Mouse (Mus musculus): Measurements from ENCODE around the gene Psmd13. TPM values are rescaled to one million over a fixed set of nuclear protein-coding genes. Genes with fewer than 3 reads are reported as not detected.

Psmd13 gene
- polyA plus RNA-seq (2014; fragmentation: Nextera tagmentation; extraction: Ambion mirVana), result 182 and 243 TPM in 2 replicates

- no peaks in the 10 kb centered on the region for H3K9me3 ChIP-seq (ENCODE audit: control insufficient read depth, low read length)
- peak within 1 kb of the TSS; percentile 88 for H3K4me2 ChIP-seq (replicated peaks; ENCODE audit: low read depth, low read length)
- no peaks in the 10 kb centered on the region for H3K36me3 ChIP-seq (ENCODE audit: control insufficient read depth, insufficient read depth, low read length)
- peak within 1 kb of the TSS; percentile 93 for H3K4me3 ChIP-seq (ENCODE audit: low read depth, low read length)
- under 1% methylated on average over 58 of the region's 59 CpGs for WGBS
- H3K4me1 ChIP-seq (replicated peaks; ENCODE audit: control insufficient read depth, insufficient read depth, low read length), result 0 out of 2 replicates have a peak, but pooled peaks cover 2% of the 10 kb centered on the region
- peak within 1 kb of the TSS; percentile 81 for H3K9ac ChIP-seq (ENCODE audit: low read depth, low read length)
- peak; percentile 98 for DNase-seq (ENCODE audit: low spot score)
- H3K27me3 ChIP-seq (ENCODE audit: control insufficient read depth, insufficient read depth, low read length), result no peaks in the 10 kb centered on the region
- peak; percentile 96 for ATAC-seq (ENCODE audit: low FRiP score)
- H3K27ac ChIP-seq (ENCODE audit: low read depth, low read length), result peak within 1 kb of the TSS; percentile 66
Measured at GRCm38 (mm10) chr7:140881696-140882468, at the start of gene Psmd13, which contains the start of gene Sirt3. Gene Psmd13, plus strand, starts transcription at chr7:140881968. Gene Sirt3, minus strand, starts transcription at chr7:140882309.

- H3K27ac ChIP-seq (ENCODE audit: low read depth, low read length), result no peak overlapping the region
- H3K36me3 ChIP-seq (ENCODE audit: control insufficient read depth, insufficient read depth, low read length), result no peaks in the 10 kb centered on the region
- H3K4me2 ChIP-seq (replicated peaks; ENCODE audit: low read depth, low read length), result no peak overlapping the region
- no peak overlapping the region for H3K9ac ChIP-seq (ENCODE audit: low read depth, low read length)
- no peaks in the 10 kb centered on the region for H3K4me1 ChIP-seq (replicated peaks; ENCODE audit: control insufficient read depth, insufficient read depth, low read length)
- DNase-seq (ENCODE audit: low spot score), result no peak
- no peaks in the 10 kb centered on the region for H3K9me3 ChIP-seq (ENCODE audit: control insufficient read depth, low read length)
- WGBS, result 77% methylated on average over 4 of the region's 4 CpGs
- no peak for ATAC-seq (ENCODE audit: low FRiP score)
- H3K4me3 ChIP-seq (ENCODE audit: low read depth, low read length), result no peak overlapping the region
- H3K27me3 ChIP-seq (ENCODE audit: control insufficient read depth, insufficient read depth, low read length), result no peaks in the 10 kb centered on the region
Measured at GRCm38 (mm10) chr7:140833341-140833740, 48.4 kb upstream of the Psmd13 start.

- no peaks in the 10 kb centered on the region for H3K9me3 ChIP-seq (ENCODE audit: control insufficient read depth, low read length)
- H3K4me1 ChIP-seq (replicated peaks; ENCODE audit: control insufficient read depth, insufficient read depth, low read length), result no peaks in the 10 kb centered on the region
- ATAC-seq (ENCODE audit: low FRiP score) (no peak), DNase-seq (ENCODE audit: low spot score) (no peak)
- no peak within 1 kb of the TSS for H3K9ac ChIP-seq (ENCODE audit: low read depth, low read length)
- no peak within 1 kb of the TSS for H3K4me3 ChIP-seq (ENCODE audit: low read depth, low read length)
- H3K4me2 ChIP-seq (replicated peaks; ENCODE audit: low read depth, low read length), result no peak within 1 kb of the TSS
- H3K27me3 ChIP-seq (ENCODE audit: control insufficient read depth, insufficient read depth, low read length), result no peaks in the 10 kb centered on the region
- WGBS, result 42% methylated on average over 20 of the region's 20 CpGs
- H3K36me3 ChIP-seq (ENCODE audit: control insufficient read depth, insufficient read depth, low read length), result no peaks in the 10 kb centered on the region
- H3K27ac ChIP-seq (ENCODE audit: low read depth, low read length), result no peak within 1 kb of the TSS
Measured at GRCm38 (mm10) chr7:140834968-140835757, 46.6 kb upstream of the Psmd13 start, which contains the start of gene Urah. Gene Urah, plus strand, starts transcription at chr7:140835018.

- H3K4me2 ChIP-seq (replicated peaks; ENCODE audit: low read depth, low read length), result no peak overlapping the region
- H3K4me1 ChIP-seq (replicated peaks; ENCODE audit: control insufficient read depth, insufficient read depth, low read length), result no peaks in the 10 kb centered on the region
- no peak overlapping the region for H3K4me3 ChIP-seq (ENCODE audit: low read depth, low read length)
- H3K36me3 ChIP-seq (ENCODE audit: control insufficient read depth, insufficient read depth, low read length), result no peaks in the 10 kb centered on the region
- no peak overlapping the region for H3K27ac ChIP-seq (ENCODE audit: low read depth, low read length)
- DNase-seq (ENCODE audit: low spot score) (no peak), ATAC-seq (ENCODE audit: low FRiP score) (no peak)
- 88% methylated on average over 2 of the region's 2 CpGs for WGBS
- H3K9ac ChIP-seq (ENCODE audit: low read depth, low read length), result no peak overlapping the region
- no peaks in the 10 kb centered on the region for H3K27me3 ChIP-seq (ENCODE audit: control insufficient read depth, insufficient read depth, low read length)
- H3K9me3 ChIP-seq (ENCODE audit: control insufficient read depth, low read length), result no peaks in the 10 kb centered on the region
Measured at GRCm38 (mm10) chr7:140835758-140836087, 46.0 kb upstream of the Psmd13 start.

GRCm38 (mm10) chr7:140836243-140837115, 45.3 kb upstream of the Psmd13 start:
- ATAC-seq (ENCODE audit: low FRiP score) (no peak), DNase-seq (ENCODE audit: low spot score) (no peak)
- WGBS, result 85% methylated on average over 9 of the region's 9 CpGs
- no peaks in the 10 kb centered on the region for H3K9me3 ChIP-seq (ENCODE audit: control insufficient read depth, low read length)
- H3K36me3 ChIP-seq (ENCODE audit: control insufficient read depth, insufficient read depth, low read length), result no peaks in the 10 kb centered on the region
- H3K9ac ChIP-seq (ENCODE audit: low read depth, low read length), result no peak overlapping the region
- no peak overlapping the region for H3K4me3 ChIP-seq (ENCODE audit: low read depth, low read length)
- no peak overlapping the region for H3K4me2 ChIP-seq (replicated peaks; ENCODE audit: low read depth, low read length)
- H3K4me1 ChIP-seq (replicated peaks; ENCODE audit: control insufficient read depth, insufficient read depth, low read length), result no peaks in the 10 kb centered on the region
- H3K27me3 ChIP-seq (ENCODE audit: control insufficient read depth, insufficient read depth, low read length), result no peaks in the 10 kb centered on the region
- H3K27ac ChIP-seq (ENCODE audit: low read depth, low read length), result no peak overlapping the region

- WGBS, result 70% methylated on average over 5 of the region's 5 CpGs
- Histone ChIP-seq H3K9ac (ENCODE audit: low read depth, low read length) (no peak overlapping the region), H3K36me3 (ENCODE audit: control insufficient read depth, insufficient read depth, low read length) (no peaks in the 10 kb centered on the region), H3K4me3 (ENCODE audit: low read depth, low read length) (no peak overlapping the region), H3K27me3 (ENCODE audit: control insufficient read depth, insufficient read depth, low read length) (no peaks in the 10 kb centered on the region; the same call in 1 of the 2 replicates), H3K9me3 (ENCODE audit: control insufficient read depth, low read length) (no peaks in the 10 kb centered on the region), H3K27ac (ENCODE audit: low read depth, low read length) (no peak overlapping the region), H3K4me2 (replicated peaks; ENCODE audit: low read depth, low read length) (no peak overlapping the region), H3K4me1 (replicated peaks; ENCODE audit: control insufficient read depth, insufficient read depth, low read length) (no peaks in the 10 kb centered on the region)
- ATAC-seq (ENCODE audit: low FRiP score) (no peak), DNase-seq (ENCODE audit: low spot score) (no peak)
Measured at GRCm38 (mm10) chr7:140839556-140839955, 42.2 kb upstream of the Psmd13 start.

- WGBS, result 39% methylated on average over 19 of the region's 19 CpGs
- no peaks in the 10 kb centered on the region for H3K36me3 ChIP-seq (ENCODE audit: control insufficient read depth, insufficient read depth, low read length)
- H3K27ac ChIP-seq (ENCODE audit: low read depth, low read length), result no peak overlapping the region
- H3K9ac ChIP-seq (ENCODE audit: low read depth, low read length), result no peak overlapping the region
- H3K4me2 ChIP-seq (replicated peaks; ENCODE audit: low read depth, low read length), result no peak overlapping the region
- no peaks in the 10 kb centered on the region; the same call in 1 of the 2 replicates for H3K27me3 ChIP-seq (ENCODE audit: control insufficient read depth, insufficient read depth, low read length)
- no peaks in the 10 kb centered on the region for H3K4me1 ChIP-seq (replicated peaks; ENCODE audit: control insufficient read depth, insufficient read depth, low read length)
- ATAC-seq (ENCODE audit: low FRiP score) (no peak), DNase-seq (ENCODE audit: low spot score) (no peak)
- no peak overlapping the region for H3K4me3 ChIP-seq (ENCODE audit: low read depth, low read length)
- no peaks in the 10 kb centered on the region for H3K9me3 ChIP-seq (ENCODE audit: control insufficient read depth, low read length)
Measured at GRCm38 (mm10) chr7:140840750-140841735, 40.7 kb upstream of the Psmd13 start.

All from hindbrain, embryonic 11.5 days (tissue).